Mouse (Mus musculus): ENCODE data around the gene Rtcb.

DNA sequence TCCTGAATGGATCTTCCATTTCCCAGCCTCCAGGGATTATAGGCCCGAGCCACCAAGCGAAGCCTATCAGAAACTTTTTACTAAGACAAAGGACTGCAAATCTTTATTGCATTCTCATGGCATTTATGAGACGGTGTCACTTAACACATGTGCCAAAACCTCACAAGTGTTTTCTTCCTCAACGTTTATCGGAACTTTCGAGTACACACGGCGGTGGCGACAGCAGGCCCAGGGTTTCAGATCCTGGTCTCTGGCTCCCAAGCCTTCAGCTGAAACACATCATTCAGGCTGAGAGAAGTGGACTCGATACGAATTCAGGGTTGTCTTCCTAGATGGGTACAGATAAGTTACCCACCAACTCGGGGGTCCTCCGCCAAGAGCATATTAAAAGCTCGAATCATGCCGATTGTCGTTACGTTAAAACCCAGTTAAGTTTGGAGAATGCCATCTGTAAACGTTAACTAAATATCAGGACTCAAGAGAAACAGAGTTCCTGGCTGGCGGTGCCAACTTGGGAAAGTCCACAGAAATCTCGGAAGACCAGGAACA is 678 bp downstream of the Rtcb start:
- TF ChIP-seq TCF12 (IDR thresholded peaks at IDR 0.05; ENCODE audit: insufficient read depth, poor library complexity, severe bottlenecking) (no peak), POLR2A (IDR thresholded peaks at IDR 0.05; ENCODE audit: insufficient read length, low read depth) (no peak), SRF (IDR thresholded peaks at IDR 0.05; ENCODE audit: control insufficient read depth, insufficient read length, low read depth) (no peak)
